Mouse (Mus musculus): Measurements from ENCODE around the gene Ankrd34a.
"Not testable (repeated sequence)": the region's sequence is repeated elsewhere in the genome, so short reads cannot be mapped to it uniquely, and the experiment has no call there.

Gene Ankrd34a

DNA sequence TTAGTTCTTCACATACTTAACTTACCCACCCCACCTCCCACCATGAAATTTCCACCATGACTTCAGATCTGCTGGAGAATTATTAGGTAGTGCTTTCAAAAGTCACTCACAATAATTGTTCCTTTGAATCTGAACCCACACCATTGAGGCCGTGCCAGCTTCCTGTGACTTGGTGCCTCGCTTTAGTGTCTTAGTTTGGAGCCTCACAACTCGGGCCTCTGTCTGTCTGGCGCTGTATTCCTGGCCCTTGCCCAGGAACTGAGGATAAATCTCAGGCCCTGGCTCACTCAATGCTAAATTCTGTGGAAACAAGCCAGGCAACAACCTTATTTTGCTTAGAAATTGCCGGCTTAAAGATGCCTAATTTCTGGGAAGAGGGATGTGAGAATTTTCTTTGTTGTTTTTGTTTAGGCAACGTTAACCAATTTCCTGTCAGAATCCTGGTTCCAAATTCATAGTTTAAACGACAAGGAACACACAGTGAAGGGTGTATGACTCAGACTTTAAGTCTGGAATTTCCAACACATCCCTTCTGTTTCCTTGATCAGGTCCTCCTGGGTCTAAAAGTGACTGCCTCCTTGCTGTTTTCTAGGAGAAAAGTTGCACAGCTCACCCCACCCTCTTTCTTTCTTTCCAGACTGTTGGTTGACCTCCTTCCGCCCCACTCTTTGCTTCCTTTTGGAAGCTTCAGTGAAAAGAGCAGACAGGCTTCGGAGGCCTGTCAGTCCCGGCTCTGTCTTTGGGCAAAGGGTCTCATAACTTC, 5.7 kb downstream of the Ankrd34a start:
- TF ChIP-seq NANOG (IDR thresholded peaks at IDR 0.05; ENCODE audit: borderline replicate concordance, low read length) = no peak
- TF ChIP-seq CTCF (conservative IDR thresholded peaks at IDR 0.05; ENCODE audit: low read length) = no peak
- TF ChIP-seq POU5F1 (IDR thresholded peaks at IDR 0.05; ENCODE audit: borderline replicate concordance, low read length) = no peak
- peak overlapping the region; percentile 83 for H3K4me3 ChIP-seq (replicated peaks; ENCODE audit: low read length)
- H3K4me1 ChIP-seq (replicated peaks; ENCODE audit: low read depth, low read length) = peaks cover 58% of the 10 kb centered on the region
- peaks cover 42% of the 10 kb centered on the region for H3K27me3 ChIP-seq (ENCODE audit: insufficient read depth, low read length)
- H3K36me3 ChIP-seq (ENCODE audit: insufficient read depth, low read length) = no peaks in the 10 kb centered on the region
- H3K9me3 ChIP-seq (ENCODE audit: low read length) = no peaks in the 10 kb centered on the region

DNA sequence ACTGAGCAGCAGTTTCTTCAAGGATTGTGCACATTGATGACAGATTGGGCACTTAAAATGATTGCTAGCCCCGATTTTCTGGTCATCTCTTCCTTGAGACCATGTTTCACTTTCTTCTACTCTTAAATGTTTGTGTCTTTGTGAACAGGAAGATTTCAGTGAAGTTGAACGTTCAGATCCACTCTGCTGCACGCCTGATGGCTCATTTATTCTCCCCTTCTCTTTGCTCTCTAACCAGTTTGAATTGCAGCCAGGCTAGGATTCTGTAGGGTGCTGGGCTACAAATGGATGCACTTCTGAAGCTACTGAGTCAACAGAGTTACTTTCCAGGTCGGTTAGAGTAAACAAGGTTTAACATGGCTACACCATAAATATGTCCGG, 6.3 kb downstream of the Ankrd34a start:
- H3K36me3 ChIP-seq (ENCODE audit: insufficient read depth, low read length) = no peaks in the 10 kb centered on the region
- H3K27me3 ChIP-seq (ENCODE audit: insufficient read depth, low read length) = peaks cover 36% of the 10 kb centered on the region
- H3K4me1 ChIP-seq (replicated peaks; ENCODE audit: low read depth, low read length) = peaks cover 52% of the 10 kb centered on the region
- no peaks in the 10 kb centered on the region for H3K9me3 ChIP-seq (ENCODE audit: low read length)
- TF ChIP-seq CTCF (conservative IDR thresholded peaks at IDR 0.05; ENCODE audit: low read length) (no peak), POU5F1 (IDR thresholded peaks at IDR 0.05; ENCODE audit: borderline replicate concordance, low read length) (no peak), NANOG (IDR thresholded peaks at IDR 0.05; ENCODE audit: borderline replicate concordance, low read length) (no peak)
- H3K4me3 ChIP-seq (replicated peaks; ENCODE audit: low read length) = no peak overlapping the region

DNA sequence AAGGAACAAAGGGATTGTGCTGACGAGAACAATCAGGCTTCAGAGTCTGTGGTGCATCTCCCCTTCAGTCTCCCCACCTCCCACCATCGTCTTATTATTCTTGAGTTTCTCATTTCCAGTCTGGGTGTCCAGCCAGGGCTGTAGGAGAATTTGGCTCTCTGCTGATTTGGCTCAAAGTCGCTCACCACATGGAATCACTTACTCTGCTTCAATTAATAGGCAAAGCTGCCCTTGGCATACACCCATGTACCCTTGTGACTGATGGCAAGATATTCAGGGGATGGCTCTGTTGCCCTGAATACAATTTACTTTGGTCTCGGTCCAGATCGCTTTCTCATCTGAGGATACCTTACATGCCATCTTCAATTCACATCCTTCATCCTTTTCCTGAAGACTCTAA, 6.9 kb downstream of the Ankrd34a start:
- Histone ChIP-seq H3K4me3 (replicated peaks; ENCODE audit: low read length) (no peak overlapping the region), H3K9me3 (ENCODE audit: low read length) (no peaks in the 10 kb centered on the region), H3K36me3 (ENCODE audit: insufficient read depth, low read length) (no peaks in the 10 kb centered on the region), H3K27me3 (ENCODE audit: insufficient read depth, low read length) (peaks cover 30% of the 10 kb centered on the region), H3K4me1 (replicated peaks; ENCODE audit: low read depth, low read length) (peaks cover 47% of the 10 kb centered on the region)
- TF ChIP-seq CTCF (conservative IDR thresholded peaks at IDR 0.05; ENCODE audit: low read length) = no peak
- no peak for TF ChIP-seq POU5F1 (IDR thresholded peaks at IDR 0.05; ENCODE audit: borderline replicate concordance, low read length)
- no peak for TF ChIP-seq NANOG (IDR thresholded peaks at IDR 0.05; ENCODE audit: borderline replicate concordance, low read length)

DNA sequence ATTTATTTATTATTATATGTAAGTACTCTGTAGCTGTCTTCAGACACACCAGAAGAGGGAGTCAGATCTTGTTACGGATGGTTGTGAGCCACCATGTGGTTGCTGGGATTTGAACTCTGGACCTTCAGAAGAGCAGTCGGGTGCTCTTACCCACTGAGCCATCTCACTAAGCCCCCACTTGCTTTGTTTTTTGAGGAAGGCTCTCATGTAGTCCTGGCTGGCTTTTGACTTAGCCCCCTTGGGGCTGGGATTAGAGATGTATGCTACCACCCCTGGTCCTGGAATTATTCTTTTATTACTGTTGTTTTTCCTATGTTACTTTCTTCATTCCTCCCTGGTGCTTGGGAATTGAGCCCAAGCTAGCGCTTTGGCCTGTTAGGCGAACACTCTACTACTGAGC, 9.6 kb downstream of the Ankrd34a start:
- Histone ChIP-seq H3K27me3 (ENCODE audit: insufficient read depth, low read length) (peaks cover 18% of the 10 kb centered on the region), H3K4me1 (replicated peaks; ENCODE audit: low read depth, low read length) (peaks cover 25% of the 10 kb centered on the region)
- H3K4me3 ChIP-seq (replicated peaks; ENCODE audit: low read length); H3K36me3 ChIP-seq (ENCODE audit: insufficient read depth, low read length); H3K9me3 ChIP-seq (ENCODE audit: low read length): not testable (repeated sequence)

DNA sequence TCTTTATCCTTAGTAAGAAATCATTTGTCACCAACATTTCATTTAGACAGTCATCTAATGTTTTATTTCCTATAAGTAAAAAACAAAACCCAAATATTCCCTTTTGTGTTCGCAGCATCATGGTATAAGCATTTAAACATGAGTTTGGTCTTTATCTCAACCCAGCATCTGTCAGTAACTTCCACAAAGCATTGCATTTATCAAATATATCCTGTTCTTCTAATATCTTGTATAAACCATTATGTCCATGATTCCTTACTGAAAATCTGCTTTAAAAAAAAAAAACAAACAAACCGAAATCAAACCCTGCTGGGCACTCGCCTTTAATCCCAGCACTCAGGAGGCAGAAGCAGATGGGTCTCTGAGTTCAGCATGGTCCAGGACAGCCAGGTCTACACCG, 10.2 kb downstream of the Ankrd34a start:
- Histone ChIP-seq H3K27me3 (ENCODE audit: insufficient read depth, low read length) (peaks cover 18% of the 10 kb centered on the region), H3K36me3 (ENCODE audit: insufficient read depth, low read length) (no peaks in the 10 kb centered on the region), H3K4me3 (replicated peaks; ENCODE audit: low read length) (no peak overlapping the region), H3K9me3 (ENCODE audit: low read length) (no peaks in the 10 kb centered on the region), H3K4me1 (replicated peaks; ENCODE audit: low read depth, low read length) (peaks cover 22% of the 10 kb centered on the region)
- TF ChIP-seq NANOG (IDR thresholded peaks at IDR 0.05; ENCODE audit: borderline replicate concordance, low read length) (no peak), POU5F1 (IDR thresholded peaks at IDR 0.05; ENCODE audit: borderline replicate concordance, low read length) (no peak), CTCF (conservative IDR thresholded peaks at IDR 0.05; ENCODE audit: low read length) (no peak)

DNA sequence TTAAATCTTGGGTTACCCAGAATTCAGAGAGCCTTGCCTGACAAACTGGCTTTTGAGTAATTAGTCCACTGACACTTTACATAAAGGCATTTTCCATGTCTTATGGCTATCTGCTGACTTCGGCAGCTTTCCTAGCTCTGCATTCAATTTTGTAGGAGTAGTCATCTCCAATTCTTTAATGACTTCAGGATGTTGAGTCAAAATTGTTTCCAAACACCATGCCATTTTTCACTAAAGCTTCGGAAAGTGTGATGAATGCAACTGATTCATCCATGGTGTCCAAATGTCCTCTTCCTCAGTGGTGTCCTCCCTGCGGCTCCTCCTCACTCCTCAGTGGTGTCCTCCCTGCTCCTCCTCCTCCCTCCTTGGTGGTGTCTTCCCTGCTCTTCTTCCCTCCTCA, 21.5 kb downstream of the Ankrd34a start:
- no peaks in the 10 kb centered on the region for H3K9me3 ChIP-seq (ENCODE audit: low read length)
- H3K4me1 ChIP-seq (replicated peaks; ENCODE audit: low read depth, low read length) = peaks cover 27% of the 10 kb centered on the region
- no peak for TF ChIP-seq NANOG (IDR thresholded peaks at IDR 0.05; ENCODE audit: borderline replicate concordance, low read length)
- TF ChIP-seq CTCF (conservative IDR thresholded peaks at IDR 0.05; ENCODE audit: low read length) = no peak
- TF ChIP-seq POU5F1 (IDR thresholded peaks at IDR 0.05; ENCODE audit: borderline replicate concordance, low read length) = no peak

DNA sequence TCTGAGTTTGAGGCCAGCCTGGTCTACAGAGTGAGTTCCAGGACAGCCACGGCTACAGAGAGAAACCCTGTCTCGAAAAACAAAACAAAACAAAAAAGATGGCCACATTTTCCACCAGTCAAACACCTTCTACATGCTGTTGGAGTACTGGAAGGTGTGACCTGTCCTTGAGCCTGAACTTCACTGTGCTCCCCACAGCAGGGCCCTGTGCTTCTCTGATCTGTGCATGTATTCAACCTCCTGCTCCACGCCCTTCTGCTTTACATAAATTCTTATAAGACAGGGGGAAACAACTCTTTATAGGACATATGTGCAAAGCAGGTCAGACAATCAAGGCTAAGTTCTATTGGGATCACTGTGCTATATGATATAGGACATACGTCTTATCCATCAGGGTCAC, 26.8 kb downstream of the Ankrd34a start:
- Histone ChIP-seq H3K36me3 (ENCODE audit: insufficient read depth, low read length) (peaks cover 76% of the 10 kb centered on the region), H3K4me1 (replicated peaks; ENCODE audit: low read depth, low read length) (peaks cover 53% of the 10 kb centered on the region), H3K4me3 (replicated peaks; ENCODE audit: low read length) (no peak overlapping the region), H3K9me3 (ENCODE audit: low read length) (no peaks in the 10 kb centered on the region), H3K27me3 (ENCODE audit: insufficient read depth, low read length) (no peaks in the 10 kb centered on the region)
- TF ChIP-seq NANOG (IDR thresholded peaks at IDR 0.05; ENCODE audit: borderline replicate concordance, low read length) (peak; percentile 38; the same call in 1 of the 2 replicates), CTCF (conservative IDR thresholded peaks at IDR 0.05; ENCODE audit: low read length) (no peak)

More for the DNA sequence above, 21.5 kb downstream of the Ankrd34a start:
- H3K4me3 ChIP-seq (replicated peaks; ENCODE audit: low read length) = no peak overlapping the region
- H3K36me3 ChIP-seq (ENCODE audit: insufficient read depth, low read length) = peaks cover 42% of the 10 kb centered on the region
- H3K27me3 ChIP-seq (ENCODE audit: insufficient read depth, low read length) = no peaks in the 10 kb centered on the region

DNA sequence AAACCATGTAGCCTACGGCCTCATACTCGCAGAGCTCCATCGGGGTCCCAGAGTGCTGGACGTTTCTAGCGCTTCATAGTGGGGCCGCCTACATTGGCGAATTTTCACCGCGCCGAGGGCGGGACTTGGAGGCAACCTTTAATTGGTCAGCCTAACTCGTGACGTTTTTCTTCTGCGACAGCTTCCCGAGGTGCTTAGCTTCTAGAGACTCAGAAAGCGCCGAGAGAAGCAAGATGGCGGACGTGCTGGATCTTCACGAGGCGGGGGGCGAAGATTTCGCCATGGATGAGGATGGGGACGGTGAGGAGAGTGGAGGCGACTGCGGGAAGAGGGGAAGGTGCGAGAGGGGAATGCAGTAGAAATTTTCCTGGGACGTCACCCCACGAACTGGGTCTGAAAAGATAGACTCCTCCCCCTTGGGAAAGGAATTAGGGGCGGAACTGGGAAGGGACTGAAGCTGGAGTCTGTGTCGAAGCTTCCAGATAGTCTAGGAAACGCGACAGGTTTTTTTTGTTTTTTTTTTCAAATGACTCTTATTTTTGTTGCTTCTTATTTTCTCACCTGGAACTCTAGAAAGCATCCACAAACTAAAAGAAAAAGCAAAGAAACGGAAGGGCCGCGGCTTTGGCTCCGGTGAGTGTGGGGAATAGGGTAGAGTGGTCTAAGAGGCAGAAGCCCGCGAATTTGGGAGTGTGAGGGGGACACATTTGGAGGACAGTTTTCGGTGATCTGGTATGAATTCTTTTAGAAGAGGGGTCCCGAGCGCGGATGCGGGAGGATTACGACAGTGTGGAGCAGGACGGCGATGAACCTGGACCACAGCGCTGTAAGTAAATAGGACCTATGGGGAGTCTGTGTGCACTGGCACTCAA, 33.5 kb downstream of the Ankrd34a start, which contains the start of gene Rbm8a:
Rbm8a (plus strand) TSS at position 205 of the 872 bp plus-strand sequence.
- Histone ChIP-seq H3K27me3 (ENCODE audit: insufficient read depth, low read length) (no peaks in the 10 kb centered on the region), H3K4me3 (replicated peaks; ENCODE audit: low read length) (peak within 1 kb of the TSS; percentile 89), H3K36me3 (ENCODE audit: insufficient read depth, low read length) (peaks cover 56% of the 10 kb centered on the region), H3K9me3 (ENCODE audit: low read length) (no peaks in the 10 kb centered on the region), H3K4me1 (replicated peaks; ENCODE audit: low read depth, low read length) (peaks cover 64% of the 10 kb centered on the region)
- TF ChIP-seq CTCF (conservative IDR thresholded peaks at IDR 0.05; ENCODE audit: low read length) = no peak
- no peak for TF ChIP-seq NANOG (IDR thresholded peaks at IDR 0.05; ENCODE audit: borderline replicate concordance, low read length)
- TF ChIP-seq POU5F1 (IDR thresholded peaks at IDR 0.05; ENCODE audit: borderline replicate concordance, low read length) = no peak

Data from E14TG2a.4 (cell line).